Mouse (Mus musculus): ENCODE measurements at regions not wholly inside any gene's neighbourhood (a gene's known extent, or its start where the extent isn't known, plus 50 kb on each side); places are given as distances from the start of the nearest gene placed in this dataset.

DNA sequence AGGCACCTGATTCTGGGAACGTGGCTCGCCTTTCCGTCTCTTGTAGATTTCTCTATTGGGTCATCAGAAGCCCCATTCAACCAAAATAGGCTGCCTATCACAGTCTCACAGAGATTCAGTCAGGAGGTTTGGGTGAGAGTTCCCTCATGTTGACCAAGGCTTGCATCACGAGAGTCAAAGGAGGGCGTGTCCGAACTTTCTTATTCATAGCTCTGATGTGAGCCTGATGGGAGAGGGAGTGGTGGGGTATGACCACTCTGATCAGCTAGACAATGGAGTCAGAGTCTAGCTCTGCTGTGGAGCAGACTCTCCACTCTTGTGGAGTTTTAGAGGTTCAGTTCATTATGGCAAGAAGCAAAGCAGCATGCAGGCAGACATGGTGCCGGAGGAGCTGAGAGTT, 81.1 kb upstream of the Ccdc71l start:
- Histone ChIP-seq H3K4me3 (ENCODE audit: low read depth, low read length) (no peak overlapping the region), H3K9ac (ENCODE audit: low read depth, low read length) (no peak overlapping the region), H3K36me3 (ENCODE audit: control insufficient read depth, insufficient read depth, low read length) (no peaks in the 10 kb centered on the region), H3K9me3 (ENCODE audit: control insufficient read depth, low read length) (no peaks in the 10 kb centered on the region), H3K4me1 (replicated peaks; ENCODE audit: control insufficient read depth, insufficient read depth, low read length) (no peaks in the 10 kb centered on the region), H3K27me3 (ENCODE audit: control insufficient read depth, insufficient read depth, low read length) (no peaks in the 10 kb centered on the region), H3K4me2 (replicated peaks; ENCODE audit: low read depth, low read length) (no peak overlapping the region), H3K27ac (ENCODE audit: low read depth, low read length) (no peak overlapping the region)
- 95% methylated on average over 7 of the region's 7 CpGs for WGBS
- no peak for DNase-seq (ENCODE audit: low spot score)
- ATAC-seq (ENCODE audit: low FRiP score) = no peak

DNA sequence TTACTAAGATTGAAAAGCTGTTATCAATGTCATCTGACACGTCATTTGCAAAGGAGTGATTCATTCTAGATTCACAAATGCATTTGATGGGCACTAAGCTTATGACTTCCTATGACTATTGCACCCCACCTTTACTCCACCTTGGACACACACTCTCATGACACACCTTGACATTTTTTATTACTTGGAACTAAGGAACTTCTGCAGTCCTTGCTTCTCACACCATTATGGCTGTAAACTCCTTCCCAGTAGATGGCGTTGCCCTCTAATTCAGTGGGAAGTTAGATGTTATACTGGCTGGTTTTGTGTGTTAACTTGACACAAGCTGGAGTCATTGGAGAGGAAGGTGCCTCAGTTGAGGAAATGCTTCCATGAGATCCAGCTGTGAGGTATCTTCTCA, 78.8 kb upstream of the Ccdc71l start:
- DNase-seq (ENCODE audit: low spot score) (no peak), ATAC-seq (ENCODE audit: low FRiP score) (no peak)
- no peak overlapping the region for H3K27ac ChIP-seq (ENCODE audit: low read depth, low read length)
- no peak overlapping the region for H3K4me3 ChIP-seq (ENCODE audit: low read depth, low read length)
- no peak overlapping the region for H3K4me2 ChIP-seq (replicated peaks; ENCODE audit: low read depth, low read length)
- 90% methylated on average over 2 of the region's 2 CpGs for WGBS
- no peaks in the 10 kb centered on the region for H3K4me1 ChIP-seq (replicated peaks; ENCODE audit: control insufficient read depth, insufficient read depth, low read length)
- no peaks in the 10 kb centered on the region for H3K9me3 ChIP-seq (ENCODE audit: control insufficient read depth, low read length)
- no peaks in the 10 kb centered on the region for H3K27me3 ChIP-seq (ENCODE audit: control insufficient read depth, insufficient read depth, low read length)
- H3K36me3 ChIP-seq (ENCODE audit: control insufficient read depth, insufficient read depth, low read length) = no peaks in the 10 kb centered on the region
- no peak overlapping the region for H3K9ac ChIP-seq (ENCODE audit: low read depth, low read length)

DNA sequence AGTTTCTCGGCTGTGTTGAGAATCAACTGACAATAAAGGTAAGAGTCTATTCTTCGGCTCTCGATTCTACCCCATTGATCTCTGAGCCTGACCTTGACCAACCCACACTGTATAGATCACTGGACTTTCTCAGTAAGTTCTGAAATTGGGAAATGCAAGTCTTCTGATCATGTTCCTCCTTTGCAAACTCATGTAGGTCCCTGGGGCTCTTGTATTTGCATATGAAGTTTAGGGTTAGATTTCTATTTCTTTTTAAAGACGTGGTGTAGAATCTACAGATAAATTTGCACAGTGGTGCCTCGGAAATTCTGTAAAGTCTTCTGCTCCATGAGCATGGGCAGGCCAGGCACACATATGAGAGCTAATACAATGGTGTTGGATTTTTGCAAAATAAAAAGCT, 72.8 kb upstream of the Ccdc71l start:
- no peak for ATAC-seq (ENCODE audit: low FRiP score)
- H3K27ac ChIP-seq (ENCODE audit: low read depth, low read length) = no peak overlapping the region

DNA sequence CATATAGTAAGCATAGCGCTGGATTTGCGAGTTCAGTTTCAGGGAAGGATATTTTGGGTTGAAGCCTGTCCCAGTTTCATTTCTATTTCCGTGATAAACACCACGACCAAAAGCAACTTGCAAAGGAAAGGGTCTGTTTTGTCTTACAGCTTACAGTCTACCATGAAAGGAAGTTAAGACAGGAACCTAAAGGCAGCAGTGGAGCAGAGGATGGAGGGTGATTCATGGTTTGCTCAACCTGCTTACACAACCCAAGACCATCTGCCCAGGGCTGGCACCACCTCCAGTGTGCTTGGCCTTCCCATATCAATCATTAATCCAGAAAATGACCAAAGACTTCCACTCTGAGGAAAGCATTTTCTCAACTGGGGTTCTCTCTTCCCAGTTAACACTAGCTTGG, 72.2 kb upstream of the Ccdc71l start:
- Histone ChIP-seq H3K9ac (ENCODE audit: low read depth, low read length) (no peak overlapping the region), H3K9me3 (ENCODE audit: control insufficient read depth, low read length) (no peaks in the 10 kb centered on the region), H3K4me1 (replicated peaks; ENCODE audit: control insufficient read depth, insufficient read depth, low read length) (no peaks in the 10 kb centered on the region), H3K27me3 (ENCODE audit: control insufficient read depth, insufficient read depth, low read length) (no peaks in the 10 kb centered on the region), H3K36me3 (ENCODE audit: control insufficient read depth, insufficient read depth, low read length) (no peaks in the 10 kb centered on the region), H3K4me2 (replicated peaks; ENCODE audit: low read depth, low read length) (no peak overlapping the region), H3K27ac (ENCODE audit: low read depth, low read length) (no peak overlapping the region), H3K4me3 (ENCODE audit: low read depth, low read length) (no peak overlapping the region)
- no peak for ATAC-seq (ENCODE audit: low FRiP score)
- DNase-seq (ENCODE audit: low spot score) = no peak
- 92% methylated on average over 4 of the region's 4 CpGs for WGBS

More for the DNA sequence above, 72.8 kb upstream of the Ccdc71l start:
- H3K4me1 ChIP-seq (replicated peaks; ENCODE audit: control insufficient read depth, insufficient read depth, low read length) = no peaks in the 10 kb centered on the region
- WGBS = 93% methylated on average over 5 of the region's 5 CpGs
- no peaks in the 10 kb centered on the region for H3K9me3 ChIP-seq (ENCODE audit: control insufficient read depth, low read length)
- H3K4me2 ChIP-seq (replicated peaks; ENCODE audit: low read depth, low read length) = no peak overlapping the region
- DNase-seq (ENCODE audit: low spot score) = no peak
- H3K36me3 ChIP-seq (ENCODE audit: control insufficient read depth, insufficient read depth, low read length) = no peaks in the 10 kb centered on the region
- H3K4me3 ChIP-seq (ENCODE audit: low read depth, low read length) = no peak overlapping the region
- H3K27me3 ChIP-seq (ENCODE audit: control insufficient read depth, insufficient read depth, low read length) = no peaks in the 10 kb centered on the region
- no peak overlapping the region for H3K9ac ChIP-seq (ENCODE audit: low read depth, low read length)

DNA sequence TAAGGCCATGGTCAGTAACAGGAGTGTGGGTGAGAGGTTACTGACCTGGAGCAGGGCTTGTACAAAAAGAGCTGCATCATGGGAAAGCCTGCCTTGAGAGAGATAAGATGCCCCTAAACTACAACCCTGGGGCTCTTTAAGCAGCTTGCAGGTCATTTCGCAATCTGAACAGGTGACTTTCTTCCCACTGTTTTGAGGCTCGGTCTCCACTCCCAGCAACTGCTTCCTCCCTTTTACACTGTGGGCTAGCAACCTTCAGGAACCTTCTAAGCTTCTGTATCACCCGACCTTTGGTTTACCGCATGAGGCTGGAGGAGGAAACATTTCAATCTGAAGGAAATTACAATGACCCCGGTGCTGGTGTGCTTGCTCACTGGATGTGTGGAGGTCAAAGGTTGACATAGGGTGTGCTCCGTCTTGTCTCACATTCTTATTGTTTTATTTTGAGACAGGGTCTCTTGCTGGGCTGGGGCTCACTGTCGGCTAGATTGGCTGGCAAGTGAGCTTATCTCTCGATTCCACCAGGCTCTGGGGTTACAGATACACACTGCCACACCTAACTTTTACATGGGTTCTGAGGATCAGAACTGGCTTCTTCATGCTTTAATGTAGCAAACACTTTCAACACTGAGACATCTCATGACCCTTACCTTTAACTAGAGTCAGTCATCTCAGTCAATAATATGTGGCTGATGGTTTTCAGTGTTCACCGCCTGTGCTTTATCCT, 71.1 kb upstream of the Ccdc71l start:
- H3K27me3 ChIP-seq (ENCODE audit: control insufficient read depth, insufficient read depth, low read length) = no peaks in the 10 kb centered on the region
- H3K4me1 ChIP-seq (replicated peaks; ENCODE audit: control insufficient read depth, insufficient read depth, low read length) = no peaks in the 10 kb centered on the region
- no peaks in the 10 kb centered on the region for H3K9me3 ChIP-seq (ENCODE audit: control insufficient read depth, low read length)
- no peak overlapping the region for H3K4me3 ChIP-seq (ENCODE audit: low read depth, low read length)
- WGBS = 61% methylated on average over 9 of the region's 9 CpGs
- no peak overlapping the region for H3K9ac ChIP-seq (ENCODE audit: low read depth, low read length)
- DNase-seq (ENCODE audit: low spot score) (no peak), ATAC-seq (ENCODE audit: low FRiP score) (no peak)
- no peak overlapping the region for H3K27ac ChIP-seq (ENCODE audit: low read depth, low read length)
- H3K36me3 ChIP-seq (ENCODE audit: control insufficient read depth, insufficient read depth, low read length) = no peaks in the 10 kb centered on the region
- no peak overlapping the region for H3K4me2 ChIP-seq (replicated peaks; ENCODE audit: low read depth, low read length)

DNA sequence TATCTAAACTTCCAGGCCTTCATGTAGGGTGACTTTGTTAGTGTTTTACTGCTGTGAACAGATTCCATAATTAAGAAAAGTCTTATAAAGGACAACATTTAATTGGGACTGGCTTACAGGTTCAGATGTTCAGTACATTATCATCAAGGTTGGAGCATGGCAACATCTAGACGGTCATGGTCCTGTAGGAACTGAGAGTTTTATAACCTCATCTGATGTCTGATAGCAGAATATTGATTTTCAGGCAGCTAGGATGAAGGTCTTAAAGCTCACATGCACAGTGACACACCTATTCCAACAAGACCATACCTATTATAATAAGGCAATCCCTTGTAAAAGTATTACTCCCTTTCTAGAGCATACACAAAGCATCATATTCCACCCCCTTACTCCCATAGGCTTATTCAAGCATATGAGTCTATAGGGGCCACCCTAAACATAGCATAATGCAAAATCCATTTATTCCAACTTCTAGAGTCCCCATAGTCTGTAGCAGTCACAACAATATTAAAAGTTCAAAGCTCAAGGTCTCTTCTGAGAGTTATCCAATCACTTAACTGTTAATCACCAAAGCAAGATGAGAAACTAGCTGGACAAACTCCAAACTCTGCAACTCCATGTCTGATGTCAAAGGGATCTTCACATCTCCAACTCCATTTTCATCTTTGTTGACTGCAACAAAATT, 63.3 kb upstream of the Ccdc71l start:
- no peaks in the 10 kb centered on the region for H3K9me3 ChIP-seq (ENCODE audit: control insufficient read depth, low read length)
- H3K4me2 ChIP-seq (replicated peaks; ENCODE audit: low read depth, low read length) = no peak overlapping the region
- no peaks in the 10 kb centered on the region for H3K36me3 ChIP-seq (ENCODE audit: control insufficient read depth, insufficient read depth, low read length)
- H3K9ac ChIP-seq (ENCODE audit: low read depth, low read length) = no peak overlapping the region
- H3K4me1 ChIP-seq (replicated peaks; ENCODE audit: control insufficient read depth, insufficient read depth, low read length) = no peaks in the 10 kb centered on the region
- DNase-seq (ENCODE audit: low spot score) = no peak
- 98% methylated on average over 1 of the region's 1 CpGs for WGBS
- ATAC-seq (ENCODE audit: low FRiP score) = no peak
- H3K4me3 ChIP-seq (ENCODE audit: low read depth, low read length) = no peak overlapping the region
- no peaks in the 10 kb centered on the region for H3K27me3 ChIP-seq (ENCODE audit: control insufficient read depth, insufficient read depth, low read length)
- no peak overlapping the region for H3K27ac ChIP-seq (ENCODE audit: low read depth, low read length)

Measured in hindbrain, embryonic 11.5 days (tissue).